Mouse (Mus musculus) c-Kit-positive CD71-negative TER-119-negative erythroid progenitor cells, embryonic 14.5 days (primary cell): ENCODE results near the gene Foxp1.

Source experiments
- DNase-seq: peaks from one replicate; pipeline ENCODE4 v3.0.0-alpha.2; 2013; ENCODE audit warnings: low read depth

Foxp1 gene

GRCm38 (mm10) chr6:99282866-99283657 is 239.5 kb downstream of the Foxp1 start:
- DNase-seq: no peak

- no peak for DNase-seq
Measured at GRCm38 (mm10) chr6:99281433-99281832, 241.1 kb downstream of the Foxp1 start.

DNA sequence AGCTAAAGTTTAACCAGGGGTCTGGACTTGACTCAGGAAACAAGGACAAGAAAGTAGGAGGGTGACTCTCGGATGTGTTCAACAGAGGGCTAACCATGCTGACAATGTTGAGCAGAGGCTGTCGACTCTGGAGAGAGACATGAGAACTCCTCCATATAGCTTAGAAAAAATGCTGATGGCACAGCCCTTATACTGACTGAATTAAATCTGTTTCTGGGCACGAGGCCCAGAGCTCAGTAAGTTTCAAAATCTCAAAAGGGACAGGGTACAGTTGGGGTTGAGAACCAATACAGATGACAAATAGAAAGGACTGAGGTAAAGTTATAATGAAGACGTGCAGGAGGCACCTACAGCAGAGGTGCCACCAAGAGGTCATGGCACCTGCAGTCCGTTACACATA is 241.9 kb downstream of the Foxp1 start:
- DNase-seq: no peak

GRCm38 (mm10) chr6:99277251-99277650 is 245.3 kb downstream of the Foxp1 start:
- no peak for DNase-seq

DNA sequence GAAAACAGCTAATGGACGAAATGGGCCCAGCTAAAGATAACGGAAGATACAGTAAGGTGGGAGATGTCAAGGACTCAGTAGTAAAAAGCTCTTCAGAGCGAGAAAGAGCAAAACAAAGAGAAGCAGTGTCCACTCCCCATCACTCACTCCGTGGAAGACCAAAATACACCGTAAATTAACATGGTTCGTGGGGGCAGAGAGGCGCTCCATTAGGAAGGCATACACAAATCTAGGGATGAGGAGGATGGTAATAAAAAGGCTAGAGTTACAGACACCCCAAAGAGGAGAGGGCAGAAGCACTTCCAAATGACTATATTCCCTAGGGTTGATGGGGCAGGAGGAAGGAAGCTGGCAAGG is 246.2 kb downstream of the Foxp1 start:
- DNase-seq: no peak

GRCm38 (mm10) chr6:99275381-99276296 is 246.9 kb downstream of the Foxp1 start:
- no peak for DNase-seq

- DNase-seq: no peak
Measured at GRCm38 (mm10) chr6:99274667-99275066, 247.9 kb downstream of the Foxp1 start.

- no peak for DNase-seq
Measured at GRCm38 (mm10) chr6:99274222-99274621, 248.3 kb downstream of the Foxp1 start.

- DNase-seq: no peak
Measured at GRCm38 (mm10) chr6:99273177-99273576, 249.3 kb downstream of the Foxp1 start.

- no peak for DNase-seq
Measured at GRCm38 (mm10) chr6:99272174-99272573, 250.3 kb downstream of the Foxp1 start.

DNA sequence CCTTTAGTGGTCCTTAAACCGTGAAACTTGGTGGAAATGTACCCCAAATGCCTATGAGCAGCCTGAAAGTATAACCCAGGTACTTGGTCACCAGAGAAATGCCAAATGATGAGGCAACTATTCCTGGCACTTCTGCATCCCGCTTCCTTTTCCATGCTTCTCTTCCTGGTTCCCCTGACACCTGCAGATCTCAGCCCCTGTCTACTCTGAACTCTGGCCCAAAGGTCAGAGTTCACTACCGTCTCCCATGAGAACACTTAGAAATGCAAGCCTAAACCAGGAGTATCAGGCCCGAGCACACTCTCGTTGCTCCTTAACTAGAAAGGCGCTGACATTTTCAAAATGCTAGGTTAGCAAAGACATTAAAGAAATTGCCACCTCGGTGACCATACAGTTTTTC is 250.8 kb downstream of the Foxp1 start:
- no peak for DNase-seq

DNA sequence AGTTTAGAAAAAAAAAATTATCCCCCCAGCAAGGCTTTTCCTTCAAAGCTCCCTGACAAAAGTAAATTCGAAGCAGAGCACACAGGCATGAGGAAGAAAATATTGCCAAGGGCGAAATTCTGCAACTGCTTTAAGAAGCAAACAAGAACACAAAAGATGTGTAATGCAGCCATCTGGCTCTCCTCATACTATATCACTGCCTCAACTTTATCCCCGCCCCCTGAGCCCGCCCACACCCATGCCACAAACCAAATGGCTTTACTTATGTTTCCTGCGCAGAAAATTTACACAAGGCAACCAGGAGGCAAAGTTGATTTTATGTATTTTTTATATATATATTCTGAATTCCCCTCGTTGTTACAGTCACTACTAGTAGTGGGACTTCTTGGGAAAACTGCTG is 252.6 kb downstream of the Foxp1 start:
- DNase-seq: no peak

DNA sequence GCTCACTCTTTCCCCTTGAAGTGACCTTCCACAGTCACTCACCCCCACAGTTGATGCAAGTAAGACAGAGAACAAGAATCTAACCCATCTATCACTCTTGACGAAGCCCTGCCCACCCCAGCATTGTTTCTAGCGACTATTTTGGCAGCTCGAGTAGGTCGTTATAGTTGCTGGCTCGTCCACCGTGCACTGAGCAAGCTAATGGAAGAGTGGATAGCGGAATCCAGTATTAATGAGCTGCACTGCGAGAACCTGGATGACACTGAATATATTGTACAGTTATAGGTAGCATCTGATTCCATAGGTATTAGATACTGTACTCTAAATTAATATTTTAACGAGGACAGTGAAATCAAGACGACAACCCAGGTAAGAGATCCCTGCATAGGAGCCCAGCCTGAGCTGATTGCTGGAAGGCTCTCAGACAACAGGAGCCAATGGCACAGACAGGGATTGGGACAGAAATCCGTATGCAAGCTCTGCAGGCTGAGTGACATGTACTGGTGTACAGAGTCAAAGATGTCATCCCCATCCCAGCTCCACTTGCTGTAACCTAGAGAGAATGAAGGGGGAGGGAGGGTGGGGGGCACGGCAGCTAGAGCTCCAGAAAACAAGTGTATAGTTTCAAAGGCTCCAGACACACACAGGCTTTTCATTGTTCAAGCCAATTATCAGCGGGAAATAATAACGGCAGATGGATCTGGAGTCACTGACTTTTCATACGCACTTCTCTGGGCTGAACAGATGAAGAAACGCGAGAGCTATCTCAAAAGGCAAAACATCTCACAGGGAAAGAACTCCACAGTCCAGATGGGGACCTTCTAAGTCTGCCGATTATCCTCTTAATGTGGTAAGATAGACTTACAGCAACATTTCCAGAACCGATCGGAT is 254.1 kb downstream of the Foxp1 start:
- no peak for DNase-seq

DNA sequence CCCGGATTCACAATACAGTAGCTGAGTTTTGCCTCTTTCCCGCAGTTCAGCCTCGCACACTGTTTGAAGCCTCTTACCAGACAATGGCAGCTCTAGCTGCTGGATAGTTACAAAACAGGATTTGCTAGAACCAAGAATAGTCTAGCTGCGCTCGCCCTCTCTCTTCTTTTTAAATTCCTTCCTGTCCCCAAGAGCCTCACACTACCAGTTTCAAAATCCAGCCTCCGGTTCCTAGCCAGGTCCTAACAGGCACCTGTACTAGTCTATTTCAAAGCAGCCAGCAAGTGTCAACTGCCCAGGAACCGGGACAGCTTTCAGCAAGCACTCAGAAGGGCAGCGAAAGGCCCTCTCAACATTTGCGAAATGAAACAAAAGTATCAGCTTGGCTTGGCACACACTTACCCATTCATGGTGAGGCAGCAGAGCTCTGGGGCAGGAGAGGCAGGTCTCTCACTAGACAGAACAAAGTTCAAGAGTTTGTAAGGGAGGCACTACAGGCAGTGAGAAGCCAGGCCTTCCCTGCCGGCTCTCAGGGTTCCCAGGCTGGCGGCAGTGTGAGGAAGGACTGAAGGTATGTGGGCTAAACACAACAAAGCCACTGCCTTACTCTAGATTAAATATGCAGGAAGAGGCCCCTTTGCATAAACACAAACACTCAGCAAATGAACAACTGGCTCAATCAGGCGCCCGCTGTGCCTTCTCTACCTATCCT is 256.4 kb downstream of the Foxp1 start:
- DNase-seq: no peak

DNA sequence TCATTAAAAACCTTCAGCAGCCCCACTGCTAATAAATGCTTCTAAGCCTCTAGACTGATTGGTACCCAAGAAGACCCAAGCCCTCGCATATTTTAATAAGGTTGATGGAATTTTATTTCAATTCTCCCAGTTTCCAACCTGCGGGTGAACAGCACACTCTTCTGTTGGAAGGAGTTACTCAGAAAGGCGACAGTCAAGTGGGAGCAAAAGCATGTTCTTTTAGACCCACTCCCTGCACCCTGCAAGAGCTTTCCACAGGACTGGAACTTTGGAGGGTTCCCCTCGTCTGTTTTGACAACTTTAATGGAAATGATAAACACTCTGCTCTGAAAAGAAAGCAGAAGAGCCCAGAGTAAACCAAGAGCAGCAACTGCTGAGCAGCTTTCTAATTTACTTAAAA is 257.3 kb downstream of the Foxp1 start:
- DNase-seq: no peak

GRCm38 (mm10) chr6:99264192-99265093 is 258.1 kb downstream of the Foxp1 start:
- no peak for DNase-seq

DNA sequence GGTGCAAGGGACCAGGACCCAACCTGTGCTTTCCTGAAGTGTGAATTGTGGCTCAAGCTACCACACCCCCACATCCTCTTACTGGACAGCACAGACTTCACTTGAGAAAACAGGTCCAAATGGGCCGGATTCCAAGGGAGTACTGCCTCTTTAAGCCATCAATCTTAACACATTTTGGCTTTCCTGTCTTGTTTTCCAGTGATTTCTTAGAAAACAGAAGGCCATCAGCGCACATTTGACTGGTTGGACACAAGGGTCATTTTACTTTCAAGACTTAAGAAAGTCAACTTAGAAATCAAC is 258.7 kb downstream of the Foxp1 start:
- no peak for DNase-seq

DNA sequence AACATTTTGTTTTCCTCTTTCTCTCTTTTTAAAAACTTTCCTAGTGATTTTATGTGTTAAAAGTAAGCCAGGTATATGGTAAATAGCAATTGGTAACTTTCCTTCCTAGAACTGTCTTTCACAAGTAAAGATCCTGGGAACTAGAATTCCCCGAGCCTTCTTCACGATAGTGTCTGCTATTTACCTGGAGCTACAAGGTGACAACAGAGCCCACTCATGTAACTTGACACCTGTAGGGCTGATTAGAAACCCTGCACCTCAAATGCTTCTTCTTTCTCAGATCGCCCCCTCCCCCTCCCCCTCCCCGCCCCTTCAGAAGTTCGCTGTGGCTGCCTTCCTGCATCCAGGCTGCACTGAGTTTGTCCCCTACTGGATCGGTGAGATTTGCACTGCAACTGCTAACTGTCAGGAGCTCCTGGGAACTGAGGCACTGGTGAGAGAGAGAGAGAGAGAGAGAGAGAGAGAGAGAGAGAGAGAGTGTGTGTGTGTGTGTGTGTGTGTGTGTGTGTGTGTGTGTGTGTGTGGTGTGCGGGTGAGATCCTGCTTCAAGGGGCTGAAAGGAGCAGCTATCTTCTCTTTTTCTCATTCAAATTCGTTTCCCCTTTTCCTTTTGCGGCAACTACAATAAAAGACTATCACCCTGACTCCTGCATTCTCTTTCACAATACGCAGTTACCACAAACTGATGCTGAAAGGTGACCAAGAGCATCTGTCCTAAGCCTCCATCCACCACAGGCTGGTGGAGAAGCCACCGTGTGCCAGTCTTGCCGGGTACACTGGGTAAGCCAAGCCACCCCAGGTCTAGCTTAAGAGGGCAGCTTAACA is 259.2 kb downstream of the Foxp1 start:
- DNase-seq: no peak

GRCm38 (mm10) chr6:99261737-99262130 is 260.8 kb downstream of the Foxp1 start:
- no peak for DNase-seq
